Mouse (Mus musculus): ENCODE data around the gene Aars.
"Not testable (repeated sequence)": the region's sequence is repeated elsewhere in the genome, so short reads cannot be mapped to it uniquely, and the experiment has no call there.

Aars gene

DNA sequence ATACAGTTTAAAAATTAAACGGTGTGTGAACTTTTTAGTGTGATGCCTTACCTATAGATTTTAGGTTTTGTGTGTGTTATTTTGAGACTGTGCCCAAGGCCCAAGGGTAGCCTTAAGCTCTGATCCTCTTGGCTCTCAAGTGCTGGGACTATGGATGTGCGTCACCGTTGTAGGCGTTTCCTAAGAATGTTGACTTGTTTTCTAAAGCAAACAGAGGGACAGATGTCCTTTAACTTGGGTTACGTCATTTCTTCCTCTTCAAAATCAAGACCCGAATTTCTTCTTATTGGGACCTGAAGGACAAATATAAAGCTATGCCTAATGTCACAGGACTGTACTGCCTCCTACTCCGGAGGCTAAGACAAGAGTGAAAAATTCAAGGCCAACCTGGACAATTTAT lies at the start of gene Aars:
Aars (plus strand) TSS at position 229 of the 400 bp plus-strand sequence.
- DNase-seq (ENCODE audit: low read depth) = no peak

DNA sequence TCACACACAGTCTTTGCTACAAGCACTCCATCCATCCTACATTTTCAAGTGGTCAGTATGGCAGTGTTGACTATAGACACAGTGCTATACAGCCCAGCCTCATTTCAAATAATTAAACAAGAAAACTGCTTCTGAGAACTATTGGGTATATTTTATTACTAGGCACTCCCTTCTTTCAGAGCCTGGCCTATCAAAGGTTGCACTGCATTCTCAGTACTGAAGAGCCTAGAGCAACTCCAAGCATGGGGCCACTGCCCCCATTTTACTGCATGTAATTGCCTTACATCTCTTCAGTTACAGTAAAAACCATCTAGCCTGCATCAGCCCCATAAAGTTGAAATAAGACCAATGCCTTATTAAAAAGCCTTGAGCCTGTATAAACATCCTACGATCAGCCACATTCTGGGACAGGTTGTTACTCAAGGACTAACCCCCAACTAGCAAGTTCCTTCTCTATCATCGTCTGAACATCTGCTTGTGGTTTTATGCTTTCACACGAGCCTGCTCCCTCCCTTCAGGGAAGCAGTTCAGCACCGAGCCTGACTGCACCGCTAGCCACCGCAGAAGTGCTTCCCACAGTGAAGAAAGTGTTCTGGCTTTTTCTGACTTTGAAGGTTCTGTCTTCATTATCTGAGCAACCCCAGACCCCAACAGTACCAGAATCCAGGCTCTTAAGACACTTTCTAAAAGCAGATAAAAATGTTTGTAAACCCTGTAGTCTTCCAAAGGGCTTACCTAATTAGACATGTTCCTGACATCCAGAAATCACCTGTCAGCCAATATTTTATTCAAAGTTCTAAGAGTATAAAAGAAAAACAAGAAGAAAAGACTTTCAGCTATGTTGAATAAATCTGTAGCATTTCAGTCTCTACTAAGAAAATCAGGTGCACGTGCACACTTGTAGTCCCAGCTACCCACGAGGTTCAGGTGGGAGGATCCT lies 44.9 kb upstream of the Aars start:
- DNase-seq (ENCODE audit: low read depth) = no peak

DNA sequence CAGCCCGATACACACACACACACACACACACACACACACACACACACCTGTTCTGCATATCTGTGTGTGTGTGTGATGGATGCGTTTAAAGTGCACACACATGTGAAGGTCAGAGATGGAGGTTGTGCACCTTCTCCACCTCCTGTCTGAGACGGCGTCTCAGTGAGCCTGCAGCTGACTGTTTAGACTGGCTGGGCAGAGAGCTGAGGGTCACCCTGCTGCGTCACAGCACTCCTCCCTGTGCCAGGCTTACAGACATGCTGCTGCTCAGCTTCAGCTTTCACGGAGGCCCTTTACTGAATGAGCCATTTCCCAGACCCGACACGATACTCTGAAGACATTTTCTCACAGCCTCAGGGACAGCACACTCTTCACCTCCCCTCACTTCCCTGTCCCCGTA lies 42.9 kb upstream of the Aars start:
- no peak for DNase-seq (ENCODE audit: low read depth)

DNA sequence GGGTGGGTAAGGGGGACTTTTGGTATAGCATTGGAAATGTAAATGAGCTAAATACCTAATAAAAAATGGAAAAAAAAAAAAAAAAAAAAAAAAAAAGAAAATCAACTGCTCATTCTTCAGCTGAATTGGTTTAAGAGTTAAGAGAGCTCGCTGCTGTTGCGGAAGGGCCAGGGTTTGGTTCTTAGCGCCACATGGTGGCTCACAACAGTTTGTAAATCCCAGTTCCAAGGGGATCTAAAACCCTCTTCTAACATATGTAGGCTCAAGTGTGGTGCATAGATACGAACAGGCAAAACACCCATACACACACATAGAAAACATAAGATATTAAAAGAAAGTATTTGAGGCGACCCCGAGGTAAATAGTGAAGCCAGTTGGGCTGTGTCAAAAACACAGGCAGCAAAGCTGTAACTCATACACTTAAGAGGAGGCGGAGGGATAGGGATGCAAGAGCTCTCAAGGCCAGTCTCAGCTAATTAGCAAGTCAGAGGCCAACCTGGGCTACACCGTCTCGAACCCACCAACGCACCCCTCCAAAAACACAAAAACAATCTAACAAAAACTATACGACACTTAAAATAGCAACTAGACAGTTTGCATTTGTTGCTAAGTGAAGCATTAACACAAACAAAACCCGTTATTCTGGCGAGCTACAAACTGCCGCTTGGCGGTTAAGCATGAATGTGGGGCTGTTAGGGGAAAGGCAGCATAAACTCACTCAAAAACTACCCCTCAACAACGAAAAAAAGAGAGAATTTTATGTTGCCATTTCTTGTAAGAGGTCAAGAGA lies 36.1 kb upstream of the Aars start:
- DNase-seq (ENCODE audit: low read depth) = no peak

DNA sequence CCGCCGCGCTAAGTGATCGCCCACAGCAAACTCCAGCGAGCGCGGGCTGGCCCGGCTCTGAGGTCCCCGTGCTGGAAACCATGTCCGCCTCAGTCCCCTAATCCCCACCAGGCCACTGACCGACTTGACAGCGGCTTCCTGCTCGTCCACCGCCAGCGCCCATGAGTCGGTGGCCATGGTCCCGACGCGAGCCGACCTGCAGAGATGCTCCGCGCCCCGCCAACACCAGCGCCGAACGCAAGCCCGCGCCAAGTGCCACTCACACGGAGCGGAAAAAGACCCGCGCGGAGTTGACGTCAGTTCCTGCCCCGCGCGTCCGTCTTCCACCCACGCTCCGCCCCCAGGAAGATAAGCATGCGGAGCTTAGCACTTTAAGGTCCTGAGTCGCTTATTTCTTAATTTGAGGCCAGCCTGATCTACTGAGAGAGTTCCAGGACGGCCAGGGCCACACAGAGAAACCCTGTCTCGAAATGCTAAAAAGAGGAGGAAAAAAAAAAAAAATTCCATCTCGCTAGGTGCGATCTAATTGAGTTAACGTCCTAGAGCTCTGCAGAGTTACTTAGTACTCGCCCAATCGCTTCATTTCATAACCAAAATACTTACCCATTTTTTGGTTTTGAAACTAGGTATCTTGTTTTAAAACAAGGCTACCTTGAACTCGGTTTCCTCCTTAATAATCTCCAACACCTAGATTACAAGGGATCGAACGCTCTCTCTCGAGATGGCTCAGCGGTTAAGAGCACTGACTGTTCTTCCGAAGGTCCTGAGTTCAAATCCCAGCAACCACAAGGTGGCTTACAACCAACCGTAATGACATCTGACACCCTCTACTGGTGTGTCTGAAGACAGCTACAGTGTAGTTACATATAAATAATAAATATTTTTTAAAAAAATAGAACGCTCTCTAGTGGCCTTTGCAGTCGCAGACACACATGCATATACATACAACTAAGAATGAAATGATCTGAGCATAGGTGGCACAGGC lies 35.1 kb upstream of the Aars start, which contains the start of gene Ddx19a:
Ddx19a (minus strand) TSS at position 254 of the 985 bp plus-strand sequence.
- peak; percentile 64 for DNase-seq (ENCODE audit: low read depth)

DNA sequence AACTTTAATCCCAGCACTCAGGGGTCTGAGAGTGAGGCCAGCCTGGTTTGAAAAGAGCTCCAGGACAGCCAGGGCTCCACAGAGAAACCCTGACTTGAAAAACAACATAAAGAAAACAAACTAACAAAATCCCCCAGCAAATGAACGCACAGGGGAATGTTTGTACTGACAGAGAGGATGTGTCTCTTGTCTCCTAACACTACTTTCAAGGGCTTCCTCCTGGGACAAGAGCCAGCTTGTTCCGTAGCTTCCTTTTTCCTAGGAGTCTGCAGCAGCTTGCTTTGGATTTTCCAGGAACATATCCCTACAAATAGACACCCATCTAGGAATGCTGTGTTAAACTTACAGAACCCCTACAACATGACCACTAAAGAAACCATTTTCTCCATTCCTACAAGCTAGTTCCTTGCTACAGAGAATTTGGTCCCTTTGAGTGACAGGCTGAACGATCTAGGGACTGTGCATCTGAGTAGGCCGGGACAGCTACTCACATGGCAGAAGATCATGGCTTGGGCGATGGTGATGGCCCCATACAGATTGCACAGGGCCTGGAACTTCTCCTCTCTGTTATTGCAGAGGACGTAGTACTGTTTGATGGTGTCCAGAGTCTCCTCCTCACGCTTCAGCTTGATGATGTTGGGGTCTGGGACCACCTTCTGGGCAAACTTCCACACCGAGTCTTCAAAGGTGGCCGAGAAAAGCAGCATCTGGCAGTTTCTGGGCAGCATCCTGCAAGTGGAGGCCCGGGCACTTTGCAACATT lies 22.5 kb upstream of the Aars start:
- not testable (repeated sequence) for DNase-seq (ENCODE audit: low read depth)

DNA sequence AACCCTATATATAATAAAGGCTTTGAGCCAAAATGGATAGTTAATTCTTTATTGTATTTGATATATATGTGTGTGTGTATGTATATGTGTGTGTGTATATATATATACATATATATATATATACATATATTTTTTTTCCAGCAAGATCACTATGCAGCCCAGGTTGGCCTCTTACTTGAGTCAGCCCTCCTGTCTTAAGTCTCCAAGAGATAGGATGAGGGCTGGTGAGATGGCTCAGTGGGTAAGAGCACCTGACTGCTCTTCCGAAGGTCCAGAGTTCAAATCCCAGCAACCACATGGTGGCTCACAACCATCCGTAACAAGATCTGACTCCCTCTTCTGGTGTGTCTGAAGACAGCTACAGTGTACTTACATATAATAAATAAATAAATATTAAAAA lies 6.3 kb upstream of the Aars start:
- not testable (repeated sequence) for DNase-seq (ENCODE audit: low read depth)

DNA sequence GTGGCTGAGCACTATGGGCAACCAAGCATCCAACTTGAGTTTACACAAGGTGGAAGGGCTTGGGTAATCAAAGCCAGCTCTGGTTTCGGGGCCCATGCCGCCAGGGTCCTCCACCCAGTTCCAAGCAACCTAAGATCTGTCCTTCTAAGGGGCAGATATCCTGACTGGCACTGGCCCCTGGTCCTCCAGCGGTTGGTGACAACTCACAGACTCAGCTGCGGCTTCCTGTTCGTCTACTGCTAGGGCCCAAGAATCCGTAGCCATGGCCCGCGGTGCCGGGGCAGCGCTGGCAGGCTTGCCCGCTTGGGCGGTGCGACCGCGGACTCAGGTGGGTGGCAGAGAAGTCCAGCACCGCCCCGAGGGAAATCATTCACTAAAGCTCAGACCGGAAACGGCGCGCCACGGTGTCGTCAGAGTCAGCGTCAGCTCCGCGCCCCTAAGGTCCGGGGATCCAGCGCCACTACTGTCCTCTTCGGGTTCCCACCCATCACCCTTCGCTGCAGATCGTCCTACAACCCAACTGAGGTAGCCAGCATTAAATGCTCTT lies 5.5 kb upstream of the Aars start:
- peak; percentile 53 for DNase-seq (ENCODE audit: low read depth)

DNA sequence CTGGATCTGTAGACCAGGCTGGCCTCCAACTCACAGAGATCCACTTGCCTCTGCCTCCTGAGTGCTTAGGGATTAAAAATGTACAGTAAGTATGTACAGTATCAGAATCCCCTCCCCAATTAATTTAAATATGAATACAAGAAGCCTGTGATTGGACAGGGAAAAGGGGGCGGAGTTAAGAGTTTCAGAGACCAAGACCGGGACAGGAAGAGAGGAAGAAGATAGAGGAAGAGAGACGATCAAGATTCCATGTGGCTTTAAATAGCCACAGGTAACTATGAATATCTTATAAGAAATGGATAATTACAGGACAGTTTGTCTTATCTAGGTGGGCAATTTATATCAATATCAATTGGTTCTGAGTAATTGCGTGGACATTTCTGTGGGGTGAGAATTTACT lies 3.4 kb upstream of the Aars start:
- DNase-seq (ENCODE audit: low read depth) = no peak

DNA sequence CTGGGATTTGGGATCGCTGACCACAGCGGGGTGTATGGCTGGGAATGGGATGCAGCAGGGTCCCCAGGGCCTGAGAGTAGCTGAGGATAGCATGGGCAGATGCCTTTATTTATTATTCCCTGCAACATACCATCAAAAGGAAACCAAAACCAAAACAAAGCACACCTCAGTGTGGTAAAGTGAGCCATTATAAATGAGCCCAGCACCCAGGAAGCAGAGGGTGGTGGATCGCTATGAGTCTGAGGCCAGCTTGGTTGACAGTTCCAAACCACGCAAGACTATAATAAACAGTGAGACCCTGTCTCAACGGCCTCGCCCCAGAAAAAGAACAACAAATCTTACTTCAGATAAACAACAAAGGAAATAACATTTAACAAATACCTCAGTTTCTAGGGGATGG lies 2.9 kb upstream of the Aars start:
- no peak for DNase-seq (ENCODE audit: low read depth)

DNA sequence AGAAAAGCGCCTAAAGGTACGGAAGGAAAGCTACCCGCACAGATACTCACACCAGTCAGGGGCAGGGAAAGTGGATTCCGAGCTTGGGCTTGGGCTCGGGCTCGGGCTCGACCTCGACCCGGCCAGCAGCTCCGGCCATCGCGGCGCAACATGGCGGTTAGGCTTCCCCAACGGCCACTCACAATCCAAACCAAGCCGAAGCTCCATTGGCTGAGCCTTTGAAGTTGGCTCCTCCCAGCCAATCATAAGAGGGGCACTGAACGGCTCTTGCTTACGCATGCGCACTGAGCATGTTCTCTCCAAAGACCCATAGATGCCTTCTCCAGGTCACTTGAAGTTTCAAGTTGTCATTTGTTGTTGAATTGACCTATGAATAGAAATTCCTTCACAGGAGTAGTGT lies 1.4 kb upstream of the Aars start, which contains the start of gene Ddx19b:
Ddx19b (minus strand) TSS at position 180 of the 400 bp plus-strand sequence.
- DNase-seq (ENCODE audit: low read depth) = no peak

DNA sequence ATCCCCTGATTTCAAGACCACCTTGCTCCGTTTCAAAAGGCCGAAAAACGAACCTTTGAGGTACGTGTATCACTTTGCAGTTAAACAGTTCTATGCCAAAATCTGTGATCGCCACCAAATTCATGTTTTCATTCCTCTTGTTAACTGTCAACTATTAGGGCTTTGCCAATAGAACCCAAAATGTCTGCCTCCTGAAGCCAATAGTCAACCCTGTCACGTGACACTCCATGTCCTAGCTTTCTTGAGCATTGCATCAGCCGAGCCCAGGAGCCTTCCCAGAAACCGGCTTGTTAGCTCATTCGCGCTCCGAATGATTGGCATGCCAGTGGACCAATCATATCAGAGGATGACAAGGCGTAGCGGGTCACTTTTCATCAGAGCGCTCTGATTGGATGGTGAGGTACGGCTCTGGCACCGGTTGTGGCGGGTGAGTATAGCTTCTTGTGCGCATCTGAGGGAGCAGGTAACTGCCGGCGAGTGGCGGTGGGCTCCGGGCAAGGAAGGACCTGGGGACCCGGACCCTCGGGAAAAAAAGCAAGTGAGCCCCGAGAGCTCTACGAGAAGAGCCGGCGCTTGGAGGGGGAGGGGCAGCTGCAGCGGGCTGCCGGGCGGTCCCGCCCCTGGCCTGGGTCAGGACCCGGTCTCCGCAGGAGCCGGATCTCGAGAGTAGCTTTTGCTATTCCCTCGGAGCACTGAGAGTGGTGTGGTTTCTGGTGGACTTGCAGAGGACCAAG lies 705 bp downstream of the Aars start:
- DNase-seq (ENCODE audit: low read depth) = peak; percentile 99

DNA sequence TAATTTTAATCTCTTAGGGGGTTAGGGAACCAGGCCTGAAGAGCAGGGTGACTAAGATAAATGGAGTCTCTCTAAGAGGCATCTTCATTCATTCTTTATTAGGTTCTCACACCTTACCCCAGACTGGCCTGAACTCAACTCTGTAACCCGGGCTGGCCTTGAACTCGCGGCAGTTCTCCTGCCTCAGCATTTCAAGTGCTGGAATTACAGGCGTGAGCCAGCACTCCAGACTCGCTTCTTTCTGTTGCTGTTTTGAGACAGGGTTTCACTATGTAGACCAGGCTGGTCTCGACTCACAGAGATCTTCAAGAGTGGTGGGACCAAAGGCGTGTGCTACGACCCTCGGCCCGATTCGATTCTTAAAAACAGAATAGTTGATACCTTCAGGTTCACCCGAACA lies 1.3 kb downstream of the Aars start:
- no peak for DNase-seq (ENCODE audit: low read depth)

DNA sequence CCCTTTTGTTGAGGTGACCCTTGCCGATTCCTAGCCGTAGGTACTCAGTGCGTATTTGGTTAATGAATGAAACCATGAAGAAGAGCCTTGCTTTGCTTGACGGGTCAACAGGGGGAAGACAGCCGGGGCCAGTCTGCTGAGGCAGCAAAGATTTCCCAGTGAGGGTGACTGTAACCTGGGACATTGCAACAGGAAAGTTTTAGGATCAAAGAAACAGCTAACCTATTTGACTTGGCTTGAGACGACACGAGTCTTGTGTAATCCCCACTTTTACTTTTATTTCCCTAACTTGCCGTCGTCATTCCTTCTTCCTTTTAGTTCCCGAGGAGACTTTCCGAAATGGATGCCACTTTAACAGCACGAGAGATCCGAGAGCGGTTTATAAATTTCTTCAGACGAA lies 3.6 kb downstream of the Aars start:
- DNase-seq (ENCODE audit: low read depth) = no peak

DNA sequence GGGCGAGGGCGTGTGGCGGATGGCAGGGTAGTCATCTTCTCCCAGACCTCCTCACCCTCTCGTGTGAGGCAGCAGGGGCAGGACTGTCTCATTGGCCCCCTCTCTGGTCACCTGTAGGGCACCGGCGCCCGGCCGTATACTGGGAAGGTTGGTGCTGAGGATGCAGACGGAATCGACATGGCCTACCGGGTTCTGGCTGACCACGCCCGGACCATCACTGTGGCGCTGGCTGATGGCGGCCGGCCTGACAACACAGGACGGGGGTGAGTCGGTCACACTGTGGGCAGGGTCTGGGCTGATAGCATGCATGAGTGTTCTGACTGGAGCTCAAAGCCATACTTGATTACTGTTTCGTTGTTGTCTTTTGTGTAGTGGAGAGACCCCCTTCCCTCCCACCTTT lies 9.6 kb downstream of the Aars start:
- no peak for DNase-seq (ENCODE audit: low read depth)

DNA sequence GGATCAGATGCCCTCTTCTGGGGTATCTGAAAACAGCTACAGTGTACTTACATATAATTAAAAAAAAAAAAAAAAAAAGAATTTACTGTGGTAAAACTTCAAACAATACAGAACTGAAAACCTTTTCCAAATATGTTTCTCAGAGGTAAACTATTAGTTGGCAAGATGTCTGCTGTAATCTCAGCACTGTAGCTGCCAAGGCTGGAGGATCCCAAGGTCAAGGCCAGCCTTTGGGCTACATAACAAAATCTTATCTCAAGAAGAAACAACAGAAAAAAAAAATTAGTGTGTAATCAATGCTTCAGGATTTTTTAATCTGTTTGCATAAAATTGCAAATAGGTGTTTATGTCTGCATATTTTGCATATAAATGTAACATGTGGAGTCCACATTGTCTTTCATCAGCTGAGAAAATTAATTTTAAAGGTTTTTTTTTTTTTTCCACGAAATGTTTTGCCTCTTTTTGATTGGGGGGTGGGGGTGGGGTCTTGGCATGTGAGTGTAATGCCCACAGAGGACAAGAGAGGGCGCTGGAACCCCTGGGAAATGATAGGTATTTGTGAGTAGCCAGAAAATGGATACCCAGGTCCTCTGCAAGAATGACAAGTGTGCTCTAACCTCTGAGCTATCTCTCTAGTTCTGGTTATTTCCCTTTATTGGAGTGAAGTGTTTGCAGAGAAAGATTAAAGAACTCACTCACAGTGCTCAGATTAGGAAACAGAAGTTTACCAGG lies 11.2 kb downstream of the Aars start:
- no peak for DNase-seq (ENCODE audit: low read depth)

DNA sequence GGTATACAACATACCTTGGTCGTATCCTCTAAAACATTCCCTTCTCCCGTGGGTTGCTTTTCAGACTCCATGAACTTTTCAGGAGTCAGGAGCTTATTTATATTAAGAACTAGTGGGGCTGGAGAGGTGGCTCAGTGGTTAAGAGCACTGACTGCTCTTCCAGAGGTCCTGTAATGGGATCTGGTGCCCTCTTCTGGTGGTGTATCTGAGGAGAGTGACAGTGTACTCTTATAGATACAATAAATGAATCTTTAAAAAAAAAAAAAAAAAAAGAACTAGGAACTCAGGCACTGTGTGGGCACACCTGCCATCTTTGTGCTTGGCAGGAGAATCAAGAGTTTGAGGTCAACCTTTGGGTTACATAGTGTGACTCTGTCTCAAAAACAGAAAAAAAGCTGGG lies 15.8 kb downstream of the Aars start:
- DNase-seq (ENCODE audit: low read depth) = no peak

DNA sequence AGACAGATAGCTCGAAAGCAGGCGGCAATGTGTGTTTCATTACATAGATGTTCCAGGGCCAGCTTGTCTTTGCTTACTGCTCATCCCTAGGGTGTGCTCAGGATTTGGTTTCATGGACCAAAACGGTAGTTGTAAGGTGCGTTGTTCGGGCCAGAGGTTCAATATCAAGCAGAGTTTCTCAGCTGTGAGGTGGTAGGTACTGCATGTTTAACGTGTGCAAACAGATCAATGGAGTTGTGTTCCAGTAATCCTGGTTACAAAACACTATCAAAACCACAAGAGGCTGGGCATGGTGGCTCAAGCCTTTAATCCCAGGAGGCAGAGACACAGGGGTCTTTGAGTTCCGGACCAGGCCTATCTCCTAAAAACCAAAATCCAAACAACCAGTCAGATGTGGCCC lies 16.2 kb downstream of the Aars start:
- DNase-seq (ENCODE audit: low read depth) = no peak

DNA sequence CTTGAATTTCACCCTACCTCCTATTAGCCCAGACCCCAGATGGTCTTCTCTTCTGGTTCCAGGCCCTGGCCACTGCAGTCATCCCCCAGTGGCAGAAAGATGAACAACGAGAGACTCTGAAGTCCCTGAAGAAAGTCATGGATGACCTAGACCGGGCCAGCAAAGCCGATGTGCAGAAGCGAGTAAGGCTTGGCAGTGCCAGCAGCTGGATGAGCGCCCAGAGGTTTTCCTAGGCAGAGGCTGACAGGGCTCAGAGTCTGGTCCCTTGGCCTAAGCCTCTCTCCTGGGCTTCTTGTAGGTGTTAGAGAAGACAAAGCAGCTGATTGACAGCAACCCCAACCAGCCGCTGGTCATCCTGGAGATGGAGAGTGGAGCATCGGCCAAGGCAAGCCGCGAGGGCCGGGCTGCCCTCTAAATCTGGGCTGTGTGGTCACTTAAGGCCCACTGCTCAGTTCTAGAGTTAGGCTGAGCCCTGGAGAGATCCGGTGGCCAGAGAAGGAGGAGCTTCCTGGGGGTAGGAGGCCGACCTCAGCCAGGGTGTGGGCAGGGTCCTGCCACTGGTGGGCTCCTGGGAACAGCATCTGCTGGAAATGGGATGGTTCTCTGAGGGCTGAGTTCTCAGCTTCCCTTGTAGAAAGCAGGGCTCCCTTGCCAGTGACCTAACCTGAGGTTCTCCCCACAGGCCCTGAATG lies 21.0 kb downstream of the Aars start:
- no peak for DNase-seq (ENCODE audit: low read depth)
